Mouse (Mus musculus): ENCODE results near the gene Dis3l2. TPM values are rescaled to one million over a fixed set of nuclear protein-coding genes. Genes with fewer than 3 reads are reported as not detected.

The Dis3l2 gene
- polyA plus RNA-seq, 1 experiment: 5.6 TPM

DNA sequence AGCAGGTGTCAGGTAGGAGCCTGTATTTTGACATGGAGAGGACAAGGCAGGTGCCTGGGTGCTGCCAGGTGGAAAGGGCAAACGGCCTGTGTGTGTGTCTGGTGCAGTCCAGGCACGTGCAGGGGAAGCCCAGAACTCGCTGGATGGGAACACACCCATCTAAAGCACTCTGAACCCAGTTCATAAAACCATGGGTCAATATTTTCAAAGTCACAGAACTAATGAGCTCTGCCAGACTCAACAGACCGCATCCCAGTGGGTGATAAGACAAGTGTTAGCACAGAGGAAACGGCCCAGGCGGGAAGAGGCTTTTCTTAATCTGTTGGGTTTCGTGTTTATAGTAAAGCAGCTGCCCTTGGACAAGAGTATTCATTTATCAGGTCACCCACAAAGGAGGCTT is 328.9 kb downstream of the Dis3l2 start:
- peak overlapping the region; percentile 21; the same call in 1 of the 2 replicates for H3K27ac ChIP-seq (replicated peaks; ENCODE audit: low read depth, low read length)
- H3K4me1 ChIP-seq (ENCODE audit: control insufficient read depth, insufficient read depth, insufficient read length, low read length): peaks cover 27% of the 10 kb centered on the region
- no peak overlapping the region for H3K4me3 ChIP-seq (ENCODE audit: insufficient read depth, low read depth, low read length)

DNA sequence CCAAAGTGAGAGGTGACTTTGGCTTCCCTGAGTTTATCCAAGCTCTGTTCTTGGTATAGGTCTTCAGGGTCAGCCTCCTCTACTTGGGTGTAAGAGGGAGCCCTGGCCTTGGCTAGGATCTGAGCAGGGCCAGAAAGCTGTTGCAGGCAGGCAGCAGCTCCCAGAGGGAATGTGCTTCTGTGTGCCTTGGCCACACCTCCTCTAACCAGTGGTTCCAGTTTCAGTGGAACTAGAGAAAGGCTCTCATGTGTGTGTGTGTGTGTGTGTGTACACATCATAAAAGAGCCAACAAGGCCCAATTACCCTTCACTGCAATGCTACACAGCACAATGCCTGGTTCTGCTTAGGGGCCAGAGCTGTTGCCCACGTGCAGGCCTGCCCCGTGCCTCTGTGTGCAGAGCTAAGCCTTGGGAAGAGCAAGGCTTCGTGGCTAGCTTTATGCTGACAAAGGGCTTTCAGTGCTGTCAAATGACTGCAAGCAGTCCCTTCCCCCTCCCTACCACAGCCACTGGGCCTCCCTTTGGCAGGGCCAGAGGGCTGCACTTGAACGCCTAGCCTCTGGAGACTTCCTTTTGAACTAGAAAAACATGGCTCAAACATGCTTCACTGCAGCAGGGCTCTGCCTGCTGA is 332.0 kb downstream of the Dis3l2 start:
- Histone ChIP-seq H3K4me1 (ENCODE audit: control insufficient read depth, insufficient read depth, insufficient read length, low read length) (peaks cover 19% of the 10 kb centered on the region), H3K4me3 (ENCODE audit: insufficient read depth, low read depth, low read length) (no peak overlapping the region), H3K27ac (replicated peaks; ENCODE audit: low read depth, low read length) (peak overlapping the region; percentile 28)

DNA sequence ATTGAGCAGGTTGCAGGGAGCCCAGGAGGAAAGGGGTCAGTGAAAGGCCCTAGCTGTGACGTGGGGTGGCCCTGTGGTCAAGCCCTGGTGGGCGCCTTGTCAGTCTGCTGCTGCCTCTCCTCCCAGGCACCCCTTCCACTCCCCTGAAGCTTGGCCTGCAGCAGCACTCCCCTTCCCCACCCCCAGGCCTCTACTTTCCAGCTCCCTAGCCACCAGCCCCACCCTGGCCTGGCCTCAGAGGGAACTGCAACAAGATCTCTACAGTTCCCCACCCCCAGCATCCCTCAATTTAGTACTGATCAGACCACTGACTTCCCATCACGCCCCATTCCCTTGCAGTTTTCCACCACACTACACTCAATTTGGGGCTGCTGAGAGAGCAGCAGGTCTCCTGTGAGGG is 332.7 kb downstream of the Dis3l2 start:
- H3K4me3 ChIP-seq (ENCODE audit: insufficient read depth, low read depth, low read length): no peak overlapping the region
- peak overlapping the region; percentile 18; the same call in 1 of the 2 replicates for H3K27ac ChIP-seq (replicated peaks; ENCODE audit: low read depth, low read length)
- H3K4me1 ChIP-seq (ENCODE audit: control insufficient read depth, insufficient read depth, insufficient read length, low read length): peaks cover 18% of the 10 kb centered on the region

DNA sequence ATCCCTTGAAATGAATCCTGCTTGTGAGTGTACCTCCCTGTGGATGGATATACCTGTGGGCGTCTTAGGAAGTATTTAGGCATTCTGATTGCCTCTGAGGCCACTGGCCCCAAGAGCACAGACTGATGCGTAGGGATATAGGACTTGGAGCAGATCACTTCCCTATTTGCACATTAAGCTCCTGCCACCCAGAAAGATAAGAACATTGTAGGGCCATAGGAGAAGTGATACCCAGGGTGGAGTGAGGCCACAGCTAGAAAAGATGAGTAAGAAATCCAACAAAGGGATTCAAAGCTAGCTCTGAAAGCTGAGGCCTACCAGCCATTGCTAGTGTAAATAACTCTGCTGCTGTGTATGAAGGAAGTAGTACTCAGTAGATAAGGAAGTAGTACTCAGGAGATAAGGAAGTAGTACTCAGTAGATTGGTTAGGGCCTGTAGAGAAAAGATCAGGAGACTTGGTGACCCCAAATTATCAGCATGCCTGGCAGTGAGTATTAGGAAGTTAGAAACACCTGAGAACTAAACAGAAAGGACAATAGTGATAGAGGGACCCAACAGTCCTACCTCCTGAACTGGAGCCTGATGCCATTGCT is 335.0 kb downstream of the Dis3l2 start:
- H3K27ac ChIP-seq (replicated peaks; ENCODE audit: low read depth, low read length): no peak overlapping the region
- no peak overlapping the region for H3K4me3 ChIP-seq (ENCODE audit: insufficient read depth, low read depth, low read length)
- peaks cover 15% of the 10 kb centered on the region for H3K4me1 ChIP-seq (ENCODE audit: control insufficient read depth, insufficient read depth, insufficient read length, low read length)

DNA sequence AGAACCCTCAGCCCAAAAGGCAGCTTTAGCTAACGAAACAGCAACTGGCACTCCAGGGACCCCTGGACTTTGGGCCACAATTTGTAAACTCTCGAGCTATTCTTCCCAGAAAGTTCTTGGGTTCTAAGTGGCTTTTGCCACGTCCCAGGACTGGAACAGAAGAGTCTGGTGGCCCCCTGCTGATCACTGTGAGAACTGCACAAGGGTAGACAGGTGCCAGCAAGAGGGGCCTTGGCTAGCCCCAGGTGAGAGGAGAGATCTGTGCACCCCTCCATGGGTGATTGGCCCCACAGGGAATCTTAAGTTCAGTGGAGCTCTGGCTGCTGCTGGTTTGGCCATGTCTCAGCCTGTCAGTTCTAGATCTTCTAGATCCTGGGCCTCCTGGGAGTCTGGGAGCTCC is 337.5 kb downstream of the Dis3l2 start:
- Histone ChIP-seq H3K27ac (replicated peaks; ENCODE audit: low read depth, low read length) (no peak overlapping the region), H3K4me3 (ENCODE audit: insufficient read depth, low read depth, low read length) (no peak overlapping the region), H3K4me1 (ENCODE audit: control insufficient read depth, insufficient read depth, insufficient read length, low read length) (peaks cover 7% of the 10 kb centered on the region)

DNA sequence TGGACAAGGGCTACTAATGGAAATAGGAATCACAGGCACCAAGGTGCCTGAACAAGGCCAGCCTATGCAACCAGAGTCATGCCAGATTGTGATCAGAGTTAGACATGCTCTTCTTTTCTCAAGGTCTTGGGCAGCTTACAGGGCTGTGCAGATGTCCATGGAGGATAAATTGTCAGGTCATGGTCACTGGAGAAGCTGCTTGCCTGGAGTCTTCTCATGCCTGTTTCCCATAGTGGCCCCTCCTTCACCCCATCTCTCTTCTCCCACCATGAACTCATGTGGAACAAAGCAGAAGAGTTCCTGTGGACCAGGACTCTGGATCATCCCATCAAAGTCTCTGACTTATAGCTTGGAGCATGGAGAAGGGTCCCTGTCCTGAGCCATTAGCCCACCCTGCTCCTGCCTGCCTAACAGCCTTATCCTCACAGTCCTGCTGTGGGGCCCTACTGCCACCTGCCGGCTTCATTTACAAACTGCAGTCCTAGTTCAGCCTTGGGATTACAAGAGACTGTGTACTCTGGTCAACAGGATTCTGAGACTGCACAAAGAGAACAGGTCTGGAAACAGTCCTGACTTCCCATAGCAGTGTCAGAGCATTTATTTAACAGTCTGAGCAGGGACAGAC is 338.3 kb downstream of the Dis3l2 start:
- Histone ChIP-seq H3K27ac (replicated peaks; ENCODE audit: low read depth, low read length) (no peak overlapping the region), H3K4me3 (ENCODE audit: insufficient read depth, low read depth, low read length) (no peak overlapping the region), H3K4me1 (ENCODE audit: control insufficient read depth, insufficient read depth, insufficient read length, low read length) (peaks cover 1% of the 10 kb centered on the region; the same call in 1 of the 2 replicates)

DNA sequence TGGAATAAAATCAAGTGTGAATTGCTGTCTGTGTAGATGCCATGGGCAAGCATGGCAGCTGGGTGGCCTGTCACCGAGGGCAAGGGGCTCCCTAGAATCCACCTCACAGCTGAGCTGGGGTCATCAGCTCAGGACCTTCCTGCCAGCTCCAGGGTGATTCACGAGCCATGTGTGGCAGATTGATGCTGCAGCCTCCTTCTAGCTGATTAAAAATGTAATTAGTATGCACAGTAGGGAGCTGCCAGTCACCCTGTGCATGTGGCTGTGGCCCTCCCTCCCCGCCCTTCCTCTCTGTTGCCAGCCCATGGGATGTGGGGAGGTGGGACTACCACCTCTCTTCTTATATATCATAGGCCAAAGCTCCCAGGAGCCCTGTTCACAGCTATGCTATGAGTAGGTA is 346.5 kb downstream of the Dis3l2 start:
- no peaks in the 10 kb centered on the region for H3K4me1 ChIP-seq (ENCODE audit: control insufficient read depth, insufficient read depth, insufficient read length, low read length)
- no peak overlapping the region for H3K4me3 ChIP-seq (ENCODE audit: insufficient read depth, low read depth, low read length)
- no peak overlapping the region for H3K27ac ChIP-seq (replicated peaks; ENCODE audit: low read depth, low read length)

DNA sequence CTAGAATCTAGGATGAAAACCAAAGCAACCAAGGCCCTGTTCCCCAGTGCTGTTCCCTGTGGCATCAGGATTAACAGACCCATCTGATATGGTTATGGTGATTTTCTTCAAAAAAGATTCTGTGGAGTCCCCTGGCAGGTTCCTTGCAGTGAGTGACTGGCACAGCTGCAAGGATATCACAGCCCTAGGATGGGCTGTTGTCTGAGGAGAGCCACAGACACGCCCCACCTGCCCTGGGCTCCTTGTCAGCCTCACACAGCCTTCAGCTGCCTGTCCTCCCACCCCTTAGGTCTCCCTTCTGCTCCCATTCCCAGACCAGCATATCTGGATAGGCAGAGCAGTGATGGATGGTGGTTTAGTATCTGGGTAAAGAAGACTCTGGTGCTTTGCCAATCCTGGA is 347.1 kb downstream of the Dis3l2 start:
- Histone ChIP-seq H3K4me1 (ENCODE audit: control insufficient read depth, insufficient read depth, insufficient read length, low read length) (no peaks in the 10 kb centered on the region), H3K27ac (replicated peaks; ENCODE audit: low read depth, low read length) (no peak overlapping the region), H3K4me3 (ENCODE audit: insufficient read depth, low read depth, low read length) (no peak overlapping the region)

DNA sequence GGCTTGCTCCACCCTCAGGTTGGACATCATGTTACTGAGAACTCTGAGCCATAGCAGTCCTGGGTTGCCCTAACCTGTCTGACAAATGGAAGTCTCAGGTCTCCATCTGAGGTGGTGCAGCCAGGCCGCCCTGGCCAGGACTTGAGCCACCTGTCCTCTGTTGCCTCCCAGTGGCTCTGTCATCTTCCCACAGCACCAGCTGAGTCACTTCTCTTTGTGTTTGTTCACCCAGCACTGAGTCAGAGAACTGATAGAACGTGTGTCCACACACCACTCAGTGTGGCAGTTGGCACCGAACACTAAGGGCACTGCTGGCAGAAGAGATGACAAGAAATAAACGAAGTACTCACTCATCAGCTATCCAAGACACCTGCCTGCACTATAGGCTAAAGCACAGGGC is 347.8 kb downstream of the Dis3l2 start:
- H3K4me1 ChIP-seq (ENCODE audit: control insufficient read depth, insufficient read depth, insufficient read length, low read length): no peaks in the 10 kb centered on the region

DNA sequence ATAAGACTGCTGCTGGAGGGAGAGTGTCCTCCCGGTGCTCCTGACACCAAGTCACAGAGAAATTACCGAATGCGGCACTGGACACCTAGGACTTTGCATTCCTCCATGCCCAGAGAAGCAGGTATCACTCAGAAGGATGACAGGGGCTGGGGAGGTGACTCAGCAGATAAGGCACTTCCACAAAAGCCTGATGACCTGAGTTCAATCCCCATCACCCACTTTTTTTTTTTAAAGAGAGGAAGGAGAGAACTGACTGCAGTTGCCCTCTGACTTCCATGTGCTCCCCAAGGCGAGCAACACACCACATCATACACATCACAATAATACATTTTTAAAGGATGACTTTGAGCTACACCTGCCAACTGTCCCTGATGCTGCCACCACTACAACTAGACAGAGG is 353.5 kb downstream of the Dis3l2 start:
- Histone ChIP-seq H3K27ac (replicated peaks; ENCODE audit: low read depth, low read length) (no peak overlapping the region), H3K4me3 (ENCODE audit: insufficient read depth, low read depth, low read length) (no peak overlapping the region), H3K4me1 (ENCODE audit: control insufficient read depth, insufficient read depth, insufficient read length, low read length) (no peaks in the 10 kb centered on the region)

More for the DNA sequence above, 347.8 kb downstream of the Dis3l2 start:
- Histone ChIP-seq H3K27ac (replicated peaks; ENCODE audit: low read depth, low read length) (no peak overlapping the region), H3K4me3 (ENCODE audit: insufficient read depth, low read depth, low read length) (no peak overlapping the region)

DNA sequence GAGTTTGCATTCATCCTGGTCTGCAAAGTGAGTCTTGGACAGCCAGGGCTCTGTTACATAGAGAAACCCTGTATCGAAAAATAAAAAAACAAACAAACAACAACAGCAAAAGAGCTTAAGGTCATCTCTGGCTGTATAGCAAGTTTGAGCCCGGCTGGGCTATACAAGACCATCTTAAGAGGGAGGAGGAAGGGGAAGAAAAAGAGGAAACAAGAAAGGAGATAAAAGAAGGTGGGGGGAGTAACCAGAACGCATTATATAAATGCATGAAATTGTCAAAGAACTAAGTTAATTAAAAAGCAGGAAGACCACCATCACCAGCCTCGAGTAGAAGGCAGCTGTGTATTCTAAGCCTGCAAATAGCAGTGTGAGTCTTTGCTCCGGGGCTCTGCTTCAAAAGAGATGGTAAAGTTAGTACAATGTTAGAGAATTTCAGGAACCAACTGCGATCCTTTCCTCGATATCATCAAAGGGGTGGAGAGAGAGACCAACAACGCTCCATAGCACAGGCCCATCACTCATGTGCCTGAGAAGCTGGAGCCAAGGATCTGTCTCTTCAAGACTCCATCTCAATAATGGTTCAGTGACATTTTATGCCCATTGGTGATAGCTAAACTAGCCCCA is 355.5 kb downstream of the Dis3l2 start:
- Histone ChIP-seq H3K4me1 (ENCODE audit: control insufficient read depth, insufficient read depth, insufficient read length, low read length) (no peaks in the 10 kb centered on the region), H3K4me3 (ENCODE audit: insufficient read depth, low read depth, low read length) (no peak overlapping the region), H3K27ac (replicated peaks; ENCODE audit: low read depth, low read length) (no peak overlapping the region)

DNA sequence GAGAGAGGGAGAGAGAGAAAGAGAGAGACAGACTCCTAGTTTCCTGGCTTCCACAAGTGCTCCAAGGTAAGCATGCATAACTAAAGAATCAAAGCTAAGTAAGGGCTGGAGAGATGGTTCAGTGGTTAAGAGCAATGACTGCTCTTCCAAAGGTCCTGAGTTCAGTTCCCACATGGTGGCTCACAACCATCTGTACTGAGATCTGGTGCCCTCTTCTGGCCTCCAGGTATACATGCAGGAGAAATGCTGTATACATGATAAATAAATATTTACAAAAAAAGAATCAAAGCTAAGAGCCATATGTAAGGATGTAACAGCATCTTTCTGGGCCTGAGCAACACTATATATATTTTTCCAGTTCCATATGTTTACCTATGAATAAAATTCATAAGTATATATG is 357.3 kb downstream of the Dis3l2 start:
- Histone ChIP-seq H3K4me3 (ENCODE audit: insufficient read depth, low read depth, low read length) (no peak overlapping the region), H3K4me1 (ENCODE audit: control insufficient read depth, insufficient read depth, insufficient read length, low read length) (no peaks in the 10 kb centered on the region), H3K27ac (replicated peaks; ENCODE audit: low read depth, low read length) (no peak overlapping the region)

DNA sequence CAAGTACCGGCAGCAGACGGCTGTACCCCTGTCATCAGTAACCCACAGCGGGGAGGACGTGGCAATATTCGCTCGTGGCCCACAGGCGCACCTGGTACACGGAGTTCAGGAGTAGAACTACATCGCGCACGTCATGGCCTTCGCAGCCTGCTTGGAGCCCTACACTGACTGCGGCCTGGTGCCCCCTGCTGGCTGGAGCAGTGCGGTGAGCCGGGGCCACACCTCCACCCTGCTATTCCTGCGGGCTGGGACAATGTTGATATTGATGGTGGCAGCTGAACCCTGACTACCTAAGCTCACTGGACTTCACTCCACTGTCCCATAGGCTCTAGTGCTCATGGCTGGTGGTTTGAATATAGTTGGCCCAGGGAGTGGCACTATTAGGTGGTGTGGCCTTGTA is 367.1 kb downstream of the Dis3l2 start:
- Histone ChIP-seq H3K4me3 (ENCODE audit: insufficient read depth, low read depth, low read length) (no peak overlapping the region), H3K27ac (replicated peaks; ENCODE audit: low read depth, low read length) (no peak overlapping the region), H3K4me1 (ENCODE audit: control insufficient read depth, insufficient read depth, insufficient read length, low read length) (peaks cover 8% of the 10 kb centered on the region; the same call in 1 of the 2 replicates)

DNA sequence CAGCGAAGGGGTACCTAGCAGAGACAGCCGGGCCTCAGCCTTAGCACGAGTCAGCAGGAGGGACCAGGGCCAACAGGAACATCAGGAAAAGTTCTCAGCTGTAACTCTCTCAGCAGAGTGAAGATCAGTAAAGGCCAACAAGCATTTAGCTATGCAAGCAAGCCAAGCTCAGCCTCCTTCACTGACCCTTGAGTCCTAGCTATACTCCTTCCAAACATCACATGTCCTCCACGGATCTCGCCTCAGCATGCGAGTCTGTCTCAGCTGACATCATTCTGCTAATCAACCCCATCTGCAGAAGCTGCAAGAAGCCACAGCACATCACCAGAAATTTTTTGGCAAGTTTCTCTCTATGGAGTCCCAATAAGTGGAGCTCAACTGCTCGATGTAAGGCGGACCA is 370.2 kb downstream of the Dis3l2 start:
- Histone ChIP-seq H3K4me1 (ENCODE audit: control insufficient read depth, insufficient read depth, insufficient read length, low read length) (peaks cover 8% of the 10 kb centered on the region; the same call in 1 of the 2 replicates), H3K4me3 (ENCODE audit: insufficient read depth, low read depth, low read length) (no peak overlapping the region), H3K27ac (replicated peaks; ENCODE audit: low read depth, low read length) (no peak overlapping the region)

DNA sequence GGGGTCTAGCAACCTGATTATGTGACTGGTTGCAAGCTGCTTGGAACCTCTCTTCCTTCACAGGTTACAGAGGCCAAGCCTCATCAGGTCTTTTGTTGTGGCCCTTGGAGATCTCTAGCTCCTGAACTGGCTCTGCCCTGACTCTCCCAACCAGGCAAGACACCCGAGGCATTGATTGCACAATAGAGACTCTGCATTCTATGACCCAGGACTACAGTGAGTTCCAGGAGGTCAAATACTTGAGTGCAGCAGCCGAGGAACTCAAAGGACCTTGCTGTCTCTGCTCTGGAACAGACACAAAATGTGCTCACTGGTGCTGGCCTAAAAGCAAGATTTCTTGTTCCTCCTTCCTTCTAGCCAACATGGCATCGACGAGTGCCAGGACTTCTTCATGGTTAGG is 382.6 kb downstream of the Dis3l2 start:
- H3K4me3 ChIP-seq (ENCODE audit: insufficient read depth, low read depth, low read length): no peak overlapping the region
- H3K4me1 ChIP-seq (ENCODE audit: control insufficient read depth, insufficient read depth, insufficient read length, low read length): no peaks in the 10 kb centered on the region
- H3K27ac ChIP-seq (replicated peaks; ENCODE audit: low read depth, low read length): no peak overlapping the region
